28 mouse cellular contexts compared by ENCODE assay signal in genomic region chr9:108385006-108385405, GRCm38 (mm10). TPM values are rescaled to one million over a fixed set of nuclear protein-coding genes. Genes with fewer than 3 reads are reported as not detected.
DNase-seq lines count a peak whose midpoint lies in the region; ATAC-seq lines count a peak whose summit lies in the region.
"Had no signal": no experiment of that assay in that cellular context is flagged by ENCODE, and none has a peak within 500 bp of the region (broad histone marks: within the 10 kb centered on the region; RNA-seq: fewer than 3 reads in every experiment).

No protein-coding gene starts in this region.

- ATAC-seq in kidney, embryonic 16.5 days (ENCODE audit: low FRiP score, low TSS enrichment): no peak
- ATAC-seq in intestine, embryonic 16.5 days: peak; percentile 43; the same call in 1 of the 2 replicates
- no peak for ATAC-seq in hindbrain, embryonic 11.5 days (ENCODE audit: low FRiP score)
- ATAC-seq: forebrain, embryonic 14.5 days; inflammation-experienced regulatory T-cells, adult 6 months had no signal

- no peak overlapping the region for H3K4me2 ChIP-seq in kidney, embryonic 16.5 days (replicated peaks; ENCODE audit: low read depth, low read length)
- H3K4me2 ChIP-seq in intestine, embryonic 16.5 days (ENCODE audit: low read depth, low read length): no peak overlapping the region
- H3K4me2 ChIP-seq in hindbrain, embryonic 11.5 days (replicated peaks; ENCODE audit: low read depth, low read length): no peak overlapping the region
- H3K4me2 ChIP-seq: embryonic facial prominence, embryonic 13.5 days; hindbrain, embryonic 12.5 days; liver, embryonic 11.5 days; lung, embryonic 14.5 days had no signal

- no peak overlapping the region for H3K9ac ChIP-seq in kidney, embryonic 16.5 days (replicated peaks; ENCODE audit: low read length)
- H3K9ac ChIP-seq in intestine, embryonic 16.5 days (ENCODE audit: low read depth, low read length): no peak overlapping the region
- H3K9ac ChIP-seq in hindbrain, embryonic 11.5 days (ENCODE audit: low read depth, low read length): no peak overlapping the region
- H3K9ac ChIP-seq: embryonic facial prominence, embryonic 13.5 days; hindbrain, embryonic 12.5 days; lung, embryonic 14.5 days had no signal

- no peaks in the 10 kb centered on the region for H3K27me3 ChIP-seq in kidney, embryonic 16.5 days (ENCODE audit: insufficient read depth, low read length)
- H3K27me3 ChIP-seq in intestine, embryonic 16.5 days (replicated peaks; ENCODE audit: control insufficient read depth, insufficient read depth, low read length): no peaks in the 10 kb centered on the region
- H3K27me3 ChIP-seq in hindbrain, embryonic 11.5 days (ENCODE audit: control insufficient read depth, insufficient read depth, low read length): no peaks in the 10 kb centered on the region
- H3K27me3 ChIP-seq: embryonic facial prominence, embryonic 13.5 days; hindbrain, embryonic 12.5 days had no signal

- no peak overlapping the region for H3K4me3 ChIP-seq in kidney, embryonic 16.5 days (ENCODE audit: low read length)
- H3K4me3 ChIP-seq in intestine, embryonic 16.5 days (ENCODE audit: low read length): no peak overlapping the region
- H3K4me3 ChIP-seq in hindbrain, embryonic 11.5 days (ENCODE audit: low read depth, low read length): no peak overlapping the region
- H3K4me3 ChIP-seq: embryonic facial prominence, embryonic 13.5 days; hindbrain, embryonic 12.5 days; limb, embryonic 10.5 days had no signal

- H3K27ac ChIP-seq in kidney, embryonic 16.5 days (ENCODE audit: low read length): no peak overlapping the region
- no peak overlapping the region for H3K27ac ChIP-seq in intestine, embryonic 16.5 days (ENCODE audit: low read length)
- H3K27ac ChIP-seq in hindbrain, embryonic 11.5 days (ENCODE audit: low read depth, low read length): no peak overlapping the region
- H3K27ac ChIP-seq: embryonic facial prominence, embryonic 13.5 days; hindbrain, embryonic 12.5 days; limb, embryonic 10.5 days had no signal

- 73% methylated on average over 7 of the region's 7 CpGs for WGBS in kidney, embryonic 16.5 days
- 52% methylated on average over 7 of the region's 7 CpGs for WGBS in intestine, embryonic 16.5 days
- 83% methylated on average over 7 of the region's 7 CpGs for WGBS in hindbrain, embryonic 11.5 days

- H3K4me1 ChIP-seq in kidney, embryonic 16.5 days (ENCODE audit: insufficient read depth, low read length): no peaks in the 10 kb centered on the region
- H3K4me1 ChIP-seq in intestine, embryonic 16.5 days (ENCODE audit: control insufficient read depth, insufficient read depth, low read length): no peaks in the 10 kb centered on the region
- H3K4me1 ChIP-seq in hindbrain, embryonic 11.5 days (replicated peaks; ENCODE audit: control insufficient read depth, insufficient read depth, low read length): no peaks in the 10 kb centered on the region
- H3K4me1 ChIP-seq: embryonic facial prominence, embryonic 13.5 days; hindbrain, embryonic 12.5 days; limb, embryonic 10.5 days had no signal

- H3K36me3 ChIP-seq in kidney, embryonic 16.5 days (ENCODE audit: insufficient read depth, low read length): peaks cover 84% of the 10 kb centered on the region
- peaks cover 16% of the 10 kb centered on the region for H3K36me3 ChIP-seq in intestine, embryonic 16.5 days (ENCODE audit: control insufficient read depth, insufficient read depth, low read length)
- H3K36me3 ChIP-seq in hindbrain, embryonic 11.5 days (ENCODE audit: control insufficient read depth, insufficient read depth, low read length): peaks cover 17% of the 10 kb centered on the region

- no peaks in the 10 kb centered on the region for H3K9me3 ChIP-seq in kidney, embryonic 16.5 days (ENCODE audit: low read length)
- H3K9me3 ChIP-seq in intestine, embryonic 16.5 days (ENCODE audit: control insufficient read depth, low read length): no peaks in the 10 kb centered on the region
- H3K9me3 ChIP-seq in hindbrain, embryonic 11.5 days (ENCODE audit: control insufficient read depth, low read length): no peaks in the 10 kb centered on the region
- H3K9me3 ChIP-seq: embryonic facial prominence, embryonic 13.5 days; hindbrain, embryonic 12.5 days; limb, embryonic 10.5 days had no signal

- peak; percentile 73 for DNase-seq in kidney, adult 11 months
- DNase-seq in ES-CJ7 (ENCODE audit: low read depth, low spot score): peak; percentile 55
- peak; percentile 66 to 73 for DNase-seq in kidney, postnatal 36 days
- DNase-seq in Muller cell, postnatal 12 days (ENCODE audit: inconsistent ontology term): no peak
- DNase-seq in hindbrain, embryonic 11.5 days (ENCODE audit: low spot score): no peak
- DNase-seq in adrenal gland, postnatal 36 days: no peak
- DNase-seq: cerebellum, adult 9-11 months; gastrocnemius, postnatal 25 days; lung, embryonic 14.5 days; right cerebral cortex, postnatal 14 days; spleen, adult 18-20 months; thymus, postnatal 36 days had no signal

RNA-seq across cellular contexts. Expression of gene 1700102P08Rik, which starts 7.6 kb away (rescaled TPM):
- polyA plus RNA-seq in kidney, embryonic 16.5 days (2015; fragmentation: Nextera tagmentation; extraction: Ambion mirVana): 0.62 and 1.2 TPM in 2 replicates
- polyA plus RNA-seq in intestine, embryonic 16.5 days (2015; fragmentation: Nextera tagmentation; extraction: Ambion mirVana): 0.49 and 0.55 TPM in 2 replicates
- polyA plus RNA-seq in hindbrain, embryonic 11.5 days (2014; fragmentation: Nextera tagmentation; extraction: Ambion mirVana): 1.0 and 1.8 TPM in 2 replicates
- 1 to 10 TPM in 1 of 2 experiments, under 1 TPM in 1; 0.93 to 1.3 TPM for total RNA-seq in adrenal gland, postnatal 36 days (2021)

RNA-seq across cellular contexts. Expression of gene Usp4, which starts 37.4 kb away (rescaled TPM):
- polyA plus RNA-seq in kidney, embryonic 16.5 days (2015; fragmentation: Nextera tagmentation; extraction: Ambion mirVana): 113 and 119 TPM in 2 replicates
- 84.4 and 92.1 TPM in 2 replicates for polyA plus RNA-seq in intestine, embryonic 16.5 days (2015; fragmentation: Nextera tagmentation; extraction: Ambion mirVana)
- polyA plus RNA-seq in hindbrain, embryonic 11.5 days (2014; fragmentation: Nextera tagmentation; extraction: Ambion mirVana): 131 and 143 TPM in 2 replicates
- 100 to 1,000 TPM; 110 to 120 TPM for total RNA-seq in adrenal gland, postnatal 36 days (2021)

RNA-seq across cellular contexts. Expression of gene Ccdc36, which starts 43.3 kb away (rescaled TPM):
- 1.5 and 1.7 TPM in 2 replicates for polyA plus RNA-seq in kidney, embryonic 16.5 days (2015; fragmentation: Nextera tagmentation; extraction: Ambion mirVana)
- 1.1 TPM in 2 replicates for polyA plus RNA-seq in intestine, embryonic 16.5 days (2015; fragmentation: Nextera tagmentation; extraction: Ambion mirVana)
- 1.3 and 1.6 TPM in 2 replicates for polyA plus RNA-seq in hindbrain, embryonic 11.5 days (2014; fragmentation: Nextera tagmentation; extraction: Ambion mirVana)
- not detected for total RNA-seq in adrenal gland, postnatal 36 days (2021)
- total RNA-seq: adrenal gland, adult 18-20 months; gastrocnemius, postnatal 25 days; heart, adult 8-10 months; neutrophil, adult 5-6 weeks had no signal
- polyA plus RNA-seq: inflammation-experienced regulatory T-cells, adult 6 months had no signal

RNA-seq across cellular contexts. Expression of gene Gpx1, which starts 46.3 kb away (rescaled TPM):
- polyA plus RNA-seq in kidney, embryonic 16.5 days (2015; fragmentation: Nextera tagmentation; extraction: Ambion mirVana): 686 and 695 TPM in 2 replicates
- polyA plus RNA-seq in intestine, embryonic 16.5 days (2015; fragmentation: Nextera tagmentation; extraction: Ambion mirVana): 1,298 and 1,315 TPM in 2 replicates
- polyA plus RNA-seq in hindbrain, embryonic 11.5 days (2014; fragmentation: Nextera tagmentation; extraction: Ambion mirVana): 821 and 840 TPM in 2 replicates
- 100 to 1,000 TPM; 538 to 748 TPM for total RNA-seq in adrenal gland, postnatal 36 days (2021)

RNA-seq across cellular contexts. Expression of gene BC048562, which starts 51.3 kb away (rescaled TPM):
- polyA plus RNA-seq in kidney, embryonic 16.5 days (2015; fragmentation: Nextera tagmentation; extraction: Ambion mirVana): not detected in 2 replicates
- not detected in 2 replicates for polyA plus RNA-seq in intestine, embryonic 16.5 days (2015; fragmentation: Nextera tagmentation; extraction: Ambion mirVana)
- not detected in 2 replicates for polyA plus RNA-seq in hindbrain, embryonic 11.5 days (2014; fragmentation: Nextera tagmentation; extraction: Ambion mirVana)
- total RNA-seq in adrenal gland, postnatal 36 days (2021): not detected
- total RNA-seq: adrenal gland, adult 18-20 months; gastrocnemius, postnatal 25 days; heart, adult 8-10 months; layer of hippocampus, adult 8-10 months; left cerebral cortex, adult 18-20 months; midbrain, postnatal 0 days; neutrophil, adult 5-6 weeks had no signal
- polyA plus RNA-seq: cortical plate, adult 2 months; embryonic facial prominence, embryonic 13.5 days; forebrain, embryonic 14.5 days; heart, embryonic 16.5 days; hindbrain, embryonic 12.5 days; inflammation-experienced regulatory T-cells, adult 6 months; limb, embryonic 10.5 days; liver, embryonic 11.5 days; lung, embryonic 14.5 days; midbrain, postnatal 0 days had no signal

Comparison
In these comparisons a context has a peak if more than half of its experiments do, and no peak if none do; other contexts are left out.
1. DNase-seq: peak in kidney, adult 11 months (single experiment), ES-CJ7 (single experiment) and kidney, postnatal 36 days (2 of 2); none in Muller cell, postnatal 12 days (single experiment), hindbrain, embryonic 11.5 days (single experiment) and adrenal gland, postnatal 36 days (0 of 2).